Mouse (Mus musculus) cerebellum, adult 11-12 months (tissue): ENCODE data around the gene Sod3.

Source experiments
- DNase-seq: peaks from one replicate; pipeline ENCODE4 v3.0.0; 2022

Gene Sod3

DNA sequence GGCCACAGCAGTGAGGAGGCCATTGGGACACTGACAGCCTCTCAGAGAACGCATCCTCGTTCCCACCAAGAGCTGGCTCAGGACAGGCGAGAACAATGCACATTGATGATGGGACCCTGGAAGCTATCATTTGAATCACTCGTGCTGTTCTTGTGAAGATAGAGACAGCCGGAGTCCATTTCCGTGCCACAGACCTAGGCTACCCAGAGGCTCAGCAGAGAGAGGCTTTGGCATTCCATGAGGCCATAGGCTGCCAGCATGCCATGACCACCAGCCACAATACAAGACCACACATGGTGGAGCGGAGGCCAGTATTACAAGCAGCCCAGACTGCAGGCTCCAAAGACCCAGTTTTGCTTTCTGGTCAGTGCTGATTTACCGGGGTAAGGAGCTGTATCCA lies 19.2 kb downstream of the Sod3 start:
- no peak for DNase-seq

DNA sequence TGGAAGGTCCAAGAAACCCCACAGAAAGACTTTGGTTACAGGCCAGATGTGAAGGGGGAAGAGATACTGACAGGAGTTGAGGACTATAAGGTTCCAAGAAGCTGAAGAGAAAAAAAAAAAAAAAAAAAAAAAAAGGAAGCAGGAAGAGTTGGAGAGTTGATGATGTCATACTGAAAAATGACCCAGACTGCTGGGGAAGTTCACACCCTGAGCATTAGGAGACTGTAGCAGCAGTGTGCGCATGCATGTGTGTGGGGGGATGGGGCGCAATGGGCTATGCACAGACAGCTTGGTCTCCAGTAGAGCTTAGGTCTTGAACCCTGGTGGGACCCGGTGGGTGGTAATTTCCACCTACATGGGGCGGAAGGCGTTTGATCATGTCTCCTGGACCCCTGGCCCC lies 20.2 kb downstream of the Sod3 start:
- DNase-seq: no peak

DNA sequence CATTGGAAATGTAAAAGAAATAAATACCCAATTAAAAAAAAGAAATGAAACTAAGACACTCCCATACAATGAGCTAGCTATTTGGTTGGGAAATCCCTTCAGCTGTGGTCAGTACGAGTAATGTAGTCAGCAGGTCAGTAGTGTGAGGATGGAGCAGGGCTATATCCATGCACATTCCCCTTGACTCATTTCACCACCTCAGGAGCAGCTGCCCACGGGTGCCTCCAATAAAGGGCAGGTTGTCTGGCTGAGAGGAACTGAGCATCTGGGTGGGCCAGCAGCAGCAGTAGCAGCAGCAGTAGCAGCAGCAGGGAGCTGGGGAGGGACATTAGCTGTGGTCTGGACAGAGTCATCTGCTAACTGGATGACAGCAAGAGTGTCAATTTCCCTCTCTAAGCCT lies 22.4 kb downstream of the Sod3 start:
- no peak for DNase-seq

DNA sequence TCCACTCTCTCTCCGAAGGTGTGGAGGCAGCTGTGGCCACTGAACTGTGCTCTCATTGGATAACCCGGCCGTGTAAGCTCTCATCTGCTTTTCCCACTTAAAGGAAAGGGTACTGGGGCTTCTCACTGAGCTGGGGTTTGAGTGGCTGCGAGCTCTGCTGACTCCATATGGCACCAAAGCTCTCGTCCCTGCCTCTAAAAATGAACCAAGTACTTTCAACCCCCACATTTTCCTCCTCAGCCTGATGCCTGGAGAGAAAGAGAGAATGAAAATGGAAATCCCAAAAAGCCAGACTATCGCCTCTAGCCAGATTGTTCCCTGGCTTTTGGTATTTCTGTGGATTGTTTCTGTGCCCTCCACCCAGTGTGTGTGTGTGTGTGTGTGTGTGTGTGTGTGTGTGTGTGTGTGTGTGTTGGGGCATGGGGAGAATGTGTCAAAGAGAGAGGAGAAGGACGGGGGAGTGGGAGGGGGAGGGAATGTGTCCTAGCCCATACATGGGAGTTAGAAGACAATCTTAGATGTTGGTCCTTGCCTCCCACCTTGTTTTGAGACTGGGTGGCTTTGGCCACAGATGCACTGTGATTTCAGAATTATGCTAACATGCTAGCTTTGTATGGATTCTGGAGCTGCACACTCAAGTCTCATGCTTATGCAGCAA lies 24.6 kb downstream of the Sod3 start:
- DNase-seq: no peak

DNA sequence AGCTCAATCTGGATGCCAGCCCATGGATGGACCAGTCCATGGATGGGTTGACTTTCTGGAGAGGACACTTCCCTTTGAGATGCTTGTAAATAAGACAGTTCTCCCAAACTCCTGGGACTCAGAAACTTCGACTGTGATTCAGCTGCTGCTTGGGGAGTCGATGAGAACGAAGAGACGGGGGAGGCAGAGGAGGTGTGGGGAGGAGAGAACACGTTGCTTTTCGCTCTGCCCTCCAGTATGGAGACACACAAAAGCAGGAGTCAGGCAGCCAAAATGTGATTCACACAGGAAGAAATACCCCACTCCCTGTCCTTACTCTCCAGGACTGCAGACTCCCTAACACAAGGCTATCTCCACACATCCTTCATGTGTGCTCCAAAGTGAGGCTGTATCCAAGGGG lies 26.8 kb downstream of the Sod3 start:
- no peak for DNase-seq

DNA sequence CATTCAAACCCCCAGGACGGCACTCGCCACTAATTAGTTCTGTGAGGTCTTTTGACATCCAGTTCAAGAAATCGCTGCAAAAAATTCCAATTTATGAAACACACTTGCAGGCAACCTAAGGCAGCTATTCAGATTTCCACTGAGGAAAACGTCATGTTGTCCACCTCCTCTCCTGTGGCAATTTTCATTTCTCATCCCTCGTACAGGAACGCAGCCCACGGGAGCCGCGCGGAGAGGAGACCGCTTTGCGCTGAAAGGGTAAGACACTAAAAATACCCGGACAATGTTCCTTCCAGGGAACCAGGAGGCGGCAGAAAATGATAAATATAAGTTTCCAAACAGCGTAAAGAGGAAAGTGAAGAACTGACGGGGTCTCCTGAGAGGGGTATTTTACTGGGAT lies 27.9 kb downstream of the Sod3 start:
- no peak for DNase-seq

DNA sequence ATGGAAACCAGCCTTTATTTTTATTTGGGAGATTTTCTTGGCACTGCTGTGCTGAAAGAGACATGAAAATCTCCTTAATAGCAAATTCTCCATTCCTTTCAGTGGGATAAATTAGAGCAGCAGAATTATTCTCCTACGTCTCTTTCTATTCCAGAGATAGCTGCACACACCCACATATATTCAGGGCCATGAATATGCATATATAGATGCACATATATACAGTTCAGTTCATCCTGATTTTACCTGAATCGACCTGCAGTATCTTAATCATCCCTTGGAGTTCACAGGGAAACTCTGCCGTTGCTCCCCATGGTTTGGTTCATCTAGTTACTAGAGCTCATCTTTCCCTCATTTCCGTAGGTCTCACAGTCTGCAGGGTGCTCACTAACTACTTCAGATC lies 30.2 kb downstream of the Sod3 start:
- no peak for DNase-seq

DNA sequence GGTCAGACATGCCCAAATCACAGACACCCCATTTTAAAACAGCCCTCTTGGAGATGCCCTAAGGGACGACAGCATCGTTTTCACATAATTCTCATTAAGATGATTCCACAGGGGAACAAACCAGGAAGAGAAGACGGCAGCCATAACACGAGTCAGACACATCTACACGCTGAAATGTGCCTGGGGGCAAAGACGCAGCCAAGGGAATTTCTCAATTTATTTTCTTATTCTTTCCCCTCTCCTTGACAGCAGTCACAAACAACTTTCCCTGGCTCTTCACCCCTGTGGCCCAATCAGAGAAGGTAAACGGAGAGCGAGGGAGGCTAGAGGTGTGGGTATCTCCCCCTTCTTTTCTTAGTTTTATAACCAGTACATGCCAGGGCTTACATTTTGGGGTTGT lies 40.8 kb downstream of the Sod3 start:
- no peak for DNase-seq

DNA sequence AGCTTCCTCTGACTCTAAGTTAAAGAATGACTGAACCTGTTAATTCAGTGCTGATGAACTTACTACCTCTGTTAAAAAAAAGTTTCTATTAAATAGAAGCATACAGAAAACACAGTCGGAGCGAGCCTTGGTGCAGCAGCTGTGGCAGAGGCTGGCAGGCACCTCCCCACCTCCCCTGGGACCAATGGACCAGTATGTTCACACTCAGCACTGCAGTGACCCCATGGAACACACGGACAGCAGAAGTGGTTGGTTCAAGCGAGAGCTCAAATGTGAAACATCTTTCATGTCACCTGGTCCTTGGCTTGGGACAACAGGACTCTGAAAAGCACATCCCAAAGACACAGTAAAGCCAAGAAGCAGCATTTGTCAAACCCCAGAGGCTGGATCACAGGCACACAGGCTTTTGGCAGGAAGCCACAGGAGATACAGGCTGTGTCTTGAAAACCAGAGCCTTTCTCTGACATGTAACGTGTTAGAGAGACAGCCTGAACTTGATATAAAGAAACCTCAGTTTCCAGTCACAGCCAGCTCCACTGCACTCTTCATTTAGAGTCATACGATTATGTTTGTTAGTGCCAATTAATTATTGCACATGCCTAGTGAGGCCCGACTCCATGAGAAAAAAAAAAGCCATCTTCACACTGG lies 45.2 kb downstream of the Sod3 start:
- peak; percentile 31 for DNase-seq

DNA sequence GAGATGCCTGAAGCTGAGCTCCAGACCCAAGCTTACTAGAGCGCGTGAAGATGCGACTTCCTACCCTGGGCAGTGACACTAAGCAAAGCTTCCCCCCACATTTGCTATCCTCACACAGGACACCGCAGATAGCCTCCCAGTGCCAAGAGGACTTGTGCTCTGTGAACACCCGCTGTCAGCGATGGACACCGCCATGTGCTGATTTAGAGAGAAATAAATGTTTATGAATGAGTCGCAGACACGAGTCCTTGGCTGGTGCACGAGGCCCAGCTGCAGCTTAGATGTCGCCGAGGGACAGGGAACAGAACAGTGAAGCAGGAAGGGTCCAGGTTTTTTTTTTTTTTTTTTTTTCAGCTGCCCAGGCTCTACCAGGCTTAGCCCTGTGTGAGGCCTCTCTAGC lies 46.6 kb downstream of the Sod3 start:
- DNase-seq: peak; percentile 37

DNA sequence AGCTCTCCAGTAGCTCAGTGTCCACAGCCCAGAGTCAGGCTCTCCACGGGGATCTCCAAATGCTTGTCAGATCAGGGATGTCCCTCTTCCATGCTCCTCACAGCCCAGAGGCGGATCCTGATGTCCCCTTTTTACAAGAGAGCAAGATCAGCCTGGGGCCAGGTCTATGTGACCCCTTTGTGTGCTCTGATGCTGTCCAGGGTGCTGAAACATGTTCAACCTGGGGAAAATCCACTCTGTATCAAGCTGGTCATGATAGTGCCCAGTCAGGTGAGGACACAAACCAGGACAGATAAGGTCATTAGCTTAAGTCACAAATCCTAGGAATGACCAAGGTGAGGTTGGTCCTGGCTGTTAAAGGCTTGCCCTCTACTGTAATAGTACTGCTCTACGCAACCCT lies 48.0 kb downstream of the Sod3 start:
- DNase-seq: no peak

DNA sequence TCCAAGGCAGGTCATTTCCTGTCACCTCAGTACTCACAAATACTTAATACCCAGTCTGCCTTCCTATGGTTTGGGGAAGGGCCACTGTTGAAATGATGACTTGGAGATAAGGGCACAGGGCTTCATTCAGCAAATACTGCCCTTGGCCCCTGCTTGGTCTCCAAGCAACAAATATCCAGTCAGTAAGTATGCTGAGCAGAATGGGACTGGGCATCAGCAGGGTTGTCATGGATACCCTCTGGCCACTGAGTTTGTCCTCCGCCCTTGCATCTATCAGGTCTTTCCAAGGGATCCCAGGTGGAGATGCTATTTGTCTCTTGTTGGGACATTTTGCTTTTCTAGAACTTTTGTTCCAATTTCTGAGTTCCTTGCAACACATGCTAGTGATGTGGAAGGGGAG lies 51.6 kb downstream of the Sod3 start:
- DNase-seq: no peak

DNA sequence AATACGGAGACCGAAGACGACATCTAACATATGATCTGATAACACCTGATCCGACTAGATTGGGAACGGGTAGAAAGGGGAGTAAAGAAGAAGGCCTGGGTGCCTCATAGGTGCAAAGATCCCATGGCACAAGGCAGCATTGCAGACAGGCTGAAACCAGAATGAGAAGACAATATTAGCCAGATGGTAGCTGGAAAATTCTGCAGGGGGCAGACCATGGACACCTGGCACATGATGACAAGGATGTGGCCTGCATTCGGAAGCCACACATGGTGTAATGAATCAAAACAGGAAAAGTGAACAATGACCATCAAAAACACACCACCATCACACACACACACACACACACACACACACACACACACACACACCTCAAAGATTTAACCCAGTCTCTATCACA lies 52.3 kb downstream of the Sod3 start:
- peak; percentile 69 for DNase-seq

DNA sequence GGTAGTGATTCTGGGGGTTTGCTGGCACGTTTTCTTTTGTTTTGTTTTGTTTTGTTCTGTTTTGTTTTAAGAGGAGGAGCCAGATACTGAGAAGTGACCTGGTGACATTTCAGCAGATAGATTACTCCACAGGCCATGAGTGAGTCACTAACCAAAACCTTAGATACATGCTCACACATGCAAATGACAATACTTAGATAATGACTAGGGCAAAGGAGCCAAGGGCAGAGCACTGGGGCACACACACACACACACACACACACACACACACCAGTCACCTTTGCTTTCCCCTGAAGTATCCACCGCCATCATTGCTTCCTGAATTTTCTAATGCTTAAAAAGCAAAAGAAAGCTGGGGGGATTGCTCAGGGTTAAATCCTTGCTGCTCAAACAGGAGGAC lies 52.9 kb downstream of the Sod3 start:
- DNase-seq: no peak
